Mouse (Mus musculus) embryonic fibroblast, embryonic 13.5 days (primary cell): ENCODE measurements at regions not wholly inside any gene's neighbourhood (a gene's known extent, or its start where the extent isn't known, plus 50 kb on each side); places are given as distances from the start of the nearest gene placed in this dataset.

Experiments
- CTCF ChIP-seq: IDR thresholded peaks from 2 replicates; pipeline ENCODE4 v1.5.1; 2011; ENCODE audit warnings: mild to moderate bottlenecking, control low read depth, low read length, moderate library complexity, borderline replicate concordance; ENCODE audit not compliant: insufficient read depth
- POLR2A ChIP-seq: IDR thresholded peaks from 2 replicates; pipeline ENCODE4 v1.6.1; 2011; ENCODE audit warnings: low read depth, mild to moderate bottlenecking, control low read depth, low read length, moderate library complexity

GRCm38 (mm10) chr8:12004241-12004640 is 164.0 kb downstream of the Tex29 start:
- no peak for TF ChIP-seq CTCF
- TF ChIP-seq POLR2A = no peak
